Mouse (Mus musculus) sigmoid colon, adult 10 weeks (tissue): Measurements from ENCODE around the gene Slc35c1. TPM values are rescaled to one million over a fixed set of nuclear protein-coding genes. Genes with fewer than 3 reads are reported as not detected.

Experiments used
- polyA plus RNA-seq: library from polyadenylated mRNA; stranded (reverse); fragments of 350-450 nt; fragmentation: Illumina TruSeq; extraction: RNeasy Lipid Tissue Mini Kit (QIAGEN cat#74804); gene quantifications from one replicate; pipeline ENCODE4 v1.2.3, GENCODE M21; 2014; ENCODE audit warnings: low read depth, low replicate concordance

The Slc35c1 gene
- 25.0 TPM for polyA plus RNA-seq

DNA sequence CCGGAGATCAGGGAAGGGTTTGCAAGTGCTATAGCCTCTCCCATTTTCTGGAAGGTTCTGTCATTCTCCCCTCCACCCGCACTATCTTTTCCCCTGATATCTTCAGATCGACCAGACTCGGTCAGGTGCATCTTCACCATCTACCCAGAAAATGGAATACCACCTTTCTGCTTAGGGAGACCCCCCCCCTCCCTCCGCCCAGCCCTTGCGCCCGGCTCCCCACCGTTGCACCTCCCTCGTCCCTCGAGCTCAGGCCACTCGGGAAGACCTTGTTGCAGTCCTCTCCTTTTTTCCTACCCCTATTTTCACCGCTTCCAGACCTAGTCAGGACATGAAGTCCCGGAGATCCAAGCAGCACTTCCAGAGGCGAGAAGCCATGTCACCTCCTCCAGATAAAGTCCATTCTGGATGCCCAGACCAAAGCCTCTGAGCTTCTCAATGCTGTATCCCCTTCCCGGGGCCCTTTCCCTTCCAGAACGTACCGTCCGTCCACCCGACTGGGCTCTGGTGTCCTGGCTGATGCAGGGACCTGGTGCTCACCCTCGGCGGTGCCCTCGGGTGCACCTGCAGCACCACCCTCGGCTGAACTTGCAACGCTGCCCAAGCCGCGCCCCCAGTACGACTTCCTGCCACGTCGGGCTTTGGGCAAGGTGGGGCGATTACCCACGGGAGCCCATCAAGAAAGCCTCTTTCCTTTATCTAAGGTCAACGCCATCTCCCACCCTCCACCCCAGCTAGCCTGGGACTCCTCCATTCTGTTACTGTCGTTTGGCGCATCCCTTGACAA, at the start of gene Slc35c1:
Slc35c1 (minus strand) TSS at position 618 of the 787 bp plus-strand sequence.

DNA sequence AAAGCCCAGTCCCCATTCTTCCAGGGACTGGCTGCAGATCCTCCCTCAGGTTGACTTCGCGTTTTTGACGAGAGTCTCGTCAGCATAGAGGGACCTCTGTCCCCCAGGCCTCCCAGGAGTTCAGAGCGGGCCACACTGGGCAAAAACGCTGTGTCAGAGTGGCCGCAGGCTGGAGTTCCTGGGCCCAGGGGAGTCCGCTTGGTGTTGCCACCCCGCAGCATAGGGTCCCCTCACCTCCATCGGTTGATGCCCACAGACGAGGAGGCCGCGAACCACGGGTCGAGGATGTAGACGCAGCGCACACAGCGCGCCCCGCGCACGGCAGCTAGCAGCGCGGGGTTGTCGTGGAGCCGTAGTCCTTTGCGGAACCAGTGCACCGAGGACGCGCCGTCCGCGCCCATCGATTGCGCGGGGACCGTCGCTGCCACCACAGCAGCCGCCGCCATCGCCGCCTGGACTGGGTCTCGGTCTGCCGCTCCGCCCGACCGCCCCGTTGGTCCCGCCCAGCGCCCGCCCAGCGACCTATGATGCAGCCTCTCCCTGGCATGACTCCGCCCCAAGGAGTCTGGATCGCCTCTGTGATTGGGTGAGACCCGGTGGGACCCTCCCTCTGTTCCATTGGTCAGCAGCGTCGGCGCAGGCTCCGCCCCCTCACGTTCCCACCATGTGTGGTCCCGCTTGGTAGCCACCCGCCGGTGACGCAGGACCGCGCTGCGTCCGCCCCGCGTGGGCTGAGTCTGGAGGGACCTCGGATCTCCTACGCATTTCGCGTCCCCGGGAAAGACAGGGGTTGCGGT, 26.6 kb downstream of the Slc35c1 start, which contains the start of gene Cry2:
Cry2 (minus strand) TSS at position 466 of the 797 bp plus-strand sequence.

Other genes with a start within 250 kb of the Slc35c1 start
- gene Pex16, start 85.9 kb downstream of the Slc35c1 start, polyA plus RNA-seq, result not detected
- 2.1 TPM for gene Large2, start 85.7 kb downstream of the Slc35c1 start, polyA plus RNA-seq
- gene 1700029I15Rik, start 78.0 kb downstream of the Slc35c1 start, polyA plus RNA-seq, result not detected
- gene Mapk8ip1, start 59.3 kb downstream of the Slc35c1 start, polyA plus RNA-seq, result 0.88 TPM
- 4.0 TPM for gene Cry2, start 26.5 kb downstream of the Slc35c1 start, polyA plus RNA-seq
- gene Chst1, start 139.2 kb upstream of the Slc35c1 start, polyA plus RNA-seq, result 0.91 TPM